Comparison of ENCODE assay signal across 16 mouse cellular contexts in the genomic region with DNA sequence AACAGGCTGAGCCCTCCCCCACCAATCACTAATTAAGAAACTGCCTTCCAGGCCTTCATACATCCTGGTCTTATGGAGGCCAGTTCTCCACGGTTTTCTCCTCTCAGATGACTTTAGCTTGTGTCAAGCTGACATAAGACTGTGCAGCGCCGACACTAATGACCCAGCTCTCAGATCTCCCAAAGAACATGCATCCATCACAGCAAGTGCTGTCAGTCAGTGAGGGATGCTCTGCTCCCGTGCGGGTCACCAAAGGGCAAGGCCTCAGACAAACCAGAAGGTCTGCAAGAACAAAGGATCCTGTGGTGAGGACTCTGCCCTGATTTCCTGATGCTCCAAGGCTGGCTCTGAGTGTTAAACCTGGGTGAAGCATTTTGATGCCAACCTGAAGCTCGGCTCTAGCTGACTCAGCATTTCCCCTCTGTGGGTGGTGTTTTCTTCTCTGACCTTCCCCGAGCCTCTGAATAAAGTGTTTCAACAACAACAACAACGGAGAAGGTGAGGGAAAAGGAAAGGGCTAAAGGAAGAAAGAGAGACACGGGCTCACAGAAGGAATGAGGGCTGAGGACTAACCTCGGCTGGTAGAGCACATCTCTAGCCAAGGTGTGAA.
"Had no signal": no experiment of that assay in that cellular context is flagged by ENCODE, and none has a peak within 500 bp of the region (broad histone marks: within the 10 kb centered on the region; RNA-seq: fewer than 3 reads in every experiment).

No protein-coding gene starts in this region.

- H3K36me3 ChIP-seq: kidney, embryonic 15.5 days; limb, embryonic 12.5 days; liver, embryonic 13.5 days; lung, embryonic 15.5 days; stomach, embryonic 15.5 days had no signal

- H3K27ac ChIP-seq: kidney, embryonic 15.5 days; limb, embryonic 12.5 days; liver, embryonic 13.5 days; lung, embryonic 15.5 days; macrophage; stomach, embryonic 15.5 days had no signal

- H3K27me3 ChIP-seq: kidney, embryonic 15.5 days; limb, embryonic 12.5 days; liver, embryonic 13.5 days; lung, embryonic 15.5 days; stomach, embryonic 15.5 days had no signal

- DNase-seq: kidney, adult 2 months; kidney, postnatal 14 days; layer of hippocampus, postnatal 36 days; liver; liver, embryonic 13.5 days; liver, postnatal 0 days; lung, postnatal 14 days; midbrain, embryonic 14.5 days; right cerebral cortex, postnatal 4 days; spleen, adult 18-20 months; thymus, postnatal 36 days had no signal

- H3K4me1 ChIP-seq: liver, embryonic 13.5 days had no signal

- H3K4me2 ChIP-seq: kidney, embryonic 15.5 days; limb, embryonic 12.5 days; liver, embryonic 13.5 days; lung, embryonic 15.5 days; stomach, embryonic 15.5 days had no signal

- H3K9ac ChIP-seq: kidney, embryonic 15.5 days; limb, embryonic 12.5 days; liver, embryonic 13.5 days; liver, postnatal 0 days; lung, embryonic 15.5 days; stomach, embryonic 15.5 days had no signal

- H3K4me3 ChIP-seq: kidney, embryonic 15.5 days; limb, embryonic 12.5 days; liver, embryonic 13.5 days; lung, embryonic 15.5 days; stomach, embryonic 15.5 days had no signal

- H3K9me3 ChIP-seq: kidney, embryonic 15.5 days; limb, embryonic 12.5 days; liver, embryonic 13.5 days; lung, embryonic 15.5 days; stomach, embryonic 15.5 days had no signal

- ATAC-seq: liver, postnatal 0 days had no signal
